Mouse (Mus musculus) heart, adult 2 months (tissue): Measurements from ENCODE around the gene Dynlt1c. TPM values are rescaled to one million over a fixed set of nuclear protein-coding genes. Genes with fewer than 3 reads are reported as not detected.
"Not testable (repeated sequence)": the region's sequence is repeated elsewhere in the genome, so short reads cannot be mapped to it uniquely, and the experiment has no call there.

Source experiments
- DNase-seq, 2 experiments: peaks; one replicate each; pipeline ENCODE4 v3.0.0; 2021
- H3K27ac ChIP-seq: fragments of 200-600 bp; 2 replicates; pipeline ENCODE4 v1.8.1; 2022
- H3K27me3 ChIP-seq: fragments of 200-500 bp; 2 replicates; pipeline ENCODE4 v1.6.1; 2012; ENCODE audit warnings: mild to moderate bottlenecking, low read length, inconsistent platforms, mixed read lengths; ENCODE audit not compliant: control insufficient read depth, insufficient read depth
- H3K36me3 ChIP-seq: fragments of 200-500 bp; 2 replicates; pipeline ENCODE4 v1.6.1; 2012; ENCODE audit warnings: low read length, inconsistent platforms; ENCODE audit not compliant: control insufficient read depth, insufficient read depth
- H3K4me1 ChIP-seq: fragments of 200-500 bp; 2 replicates; pipeline ENCODE4 v1.6.1; 2011; ENCODE audit warnings: low read length; ENCODE audit not compliant: control insufficient read depth, insufficient read depth
- H3K4me3 ChIP-seq: fragments of 200-600 bp; 2 replicates; pipeline ENCODE4 v1.8.1; 2022
- H3K79me2 ChIP-seq: fragments of 200-500 bp; replicated peaks from 2 replicates; pipeline ENCODE4 v1.6.1; 2012; ENCODE audit warnings: mild to moderate bottlenecking, inconsistent platforms, low read length, moderate library complexity, mixed read lengths; ENCODE audit not compliant: control insufficient read depth, insufficient read depth
- H3K9ac ChIP-seq: fragments of 200-500 bp; 2 replicates; pipeline ENCODE4 v1.6.1; 2012; ENCODE audit warnings: low read depth, mild to moderate bottlenecking, control low read depth, inconsistent platforms, low read length, mixed read lengths
- POLR2A ChIP-seq: fragments of 200-500 bp; IDR thresholded peaks from 2 replicates; pipeline ENCODE4 v1.6.1; 2011; ENCODE audit warnings: mild to moderate bottlenecking, low read depth, low read length, control low read depth; ENCODE audit not compliant: insufficient read depth
- WGBS: fragments of 180-500 bp; shearing (Covaris S2); methylation state at CpG from one replicate; pipeline ENCODE4 v1.1.7; 2018; 5-methylcytosine and 5-hydroxymethylcytosine counted together
- intact Hi-C: fragments of 180-260 bp; cut with DNase I; formaldehyde crosslinking; loops from one replicate; pipeline ENCODE4 v1.15.1; 2025
- polyA plus RNA-seq: library from polyadenylated mRNA; depleted of rRNA; stranded (reverse); fragments of >200 nt; gene quantifications from 2 replicates; pipeline ENCODE4 v1.2.3, GENCODE M21; 2012; rRNA removed
- total RNA-seq, 2 experiments: library from RNA; stranded (reverse); gene quantifications; 2 replicates each; pipeline ENCODE4 v1.2.3; 2021

The Dynlt1c gene
- total and polyA plus RNA-seq, 3 experiments = 1.7 to 7.4 (median 4.1) TPM

DNA sequence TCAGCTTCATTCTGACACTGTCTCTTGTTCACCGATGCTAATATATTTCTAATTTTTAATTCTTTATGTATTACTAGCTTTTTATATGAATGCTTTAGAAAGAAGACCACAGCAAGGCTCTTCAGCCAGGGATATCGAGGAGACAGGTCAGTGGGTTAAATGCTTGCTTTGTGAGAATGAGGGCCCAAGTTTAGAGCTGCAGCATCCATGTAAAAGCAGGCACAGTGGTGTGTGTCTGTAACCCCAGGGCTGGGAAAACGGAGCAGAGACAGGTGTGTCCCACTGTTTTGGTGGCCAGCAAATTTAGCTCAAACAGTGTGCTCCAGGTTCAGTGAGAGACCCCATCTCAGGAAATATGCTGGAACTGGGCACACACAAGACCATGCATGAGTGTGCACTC, 46.0 kb downstream of the Dynlt1c start:
- H3K79me2 ChIP-seq, H3K4me1 ChIP-seq, H3K36me3 ChIP-seq, DNase-seq, H3K27ac ChIP-seq, H3K9ac ChIP-seq, H3K27me3 ChIP-seq, H3K4me3 ChIP-seq, intact Hi-C loops: not testable (repeated sequence)
- WGBS = 96% methylated on average over 3 of the region's 3 CpGs

DNA sequence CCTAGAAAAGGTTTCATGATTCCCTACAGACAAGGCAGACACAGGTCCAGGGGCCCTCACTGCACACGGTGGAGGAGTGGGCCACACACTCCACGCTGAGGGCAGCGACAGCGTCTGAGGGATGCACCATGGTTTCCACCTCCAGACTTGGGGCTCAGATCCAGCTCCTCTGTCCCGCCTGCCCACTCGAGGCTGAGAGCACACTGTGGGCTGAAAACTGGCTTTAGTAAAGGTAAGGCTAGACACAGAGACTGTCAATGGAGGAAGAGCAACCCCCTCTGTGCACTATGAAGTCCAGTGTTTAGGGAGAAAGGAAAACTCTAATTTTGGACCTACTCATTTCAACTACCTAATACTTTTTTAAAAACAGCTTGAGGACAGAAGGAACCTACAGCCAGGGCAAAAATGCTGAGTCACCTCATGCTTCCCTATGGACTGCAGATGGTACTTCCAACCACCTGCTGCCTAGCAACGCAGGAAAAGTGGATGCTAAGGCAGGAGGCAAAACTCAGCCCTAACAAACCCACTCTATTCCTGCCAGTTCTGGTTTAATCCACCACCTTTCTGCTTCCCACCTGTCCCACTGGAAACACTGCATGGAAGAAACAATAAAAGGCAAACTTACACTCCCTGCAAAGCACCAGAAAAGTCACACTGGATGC, 49.6 kb downstream of the Dynlt1c start:
- H3K27me3 ChIP-seq, H3K79me2 ChIP-seq, H3K9ac ChIP-seq, DNase-seq, H3K4me3 ChIP-seq, H3K4me1 ChIP-seq, H3K36me3 ChIP-seq, intact Hi-C loops, H3K27ac ChIP-seq: not testable (repeated sequence)
- WGBS = 87% methylated on average over 7 of the region's 7 CpGs

GRCm38 (mm10) chr17:6653341-6653946, 52.0 kb downstream of the Dynlt1c start:
- 88% methylated on average over 4 of the region's 5 CpGs for WGBS
- H3K79me2 ChIP-seq, DNase-seq, intact Hi-C loops, H3K9ac ChIP-seq, H3K27ac ChIP-seq, H3K4me1 ChIP-seq, H3K36me3 ChIP-seq, H3K27me3 ChIP-seq, H3K4me3 ChIP-seq: not testable (repeated sequence)

DNA sequence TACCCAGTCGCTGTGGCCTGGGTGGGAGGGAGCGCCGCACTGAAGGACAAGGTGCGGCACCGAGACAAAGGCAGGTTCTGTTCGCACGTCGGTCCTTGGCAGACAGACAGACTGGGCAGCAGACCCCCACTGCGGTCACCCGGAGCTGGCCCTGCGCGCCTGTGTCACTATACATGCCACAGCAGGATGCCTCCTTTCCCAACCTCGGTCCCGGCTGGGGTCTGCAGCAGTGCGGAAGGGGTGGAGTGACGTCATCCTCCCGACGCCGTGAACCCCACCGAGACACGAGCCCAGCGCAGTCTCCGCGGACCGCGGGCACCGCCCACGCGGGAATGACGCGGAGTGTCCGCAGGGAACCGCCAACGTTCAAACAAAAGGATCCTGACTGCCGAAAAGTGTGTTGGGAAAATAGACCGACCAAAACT, 53.6 kb downstream of the Dynlt1c start:
- intact Hi-C loops, H3K27me3 ChIP-seq: not testable (repeated sequence)

GRCm38 (mm10) chr17:6655567-6656281, 54.3 kb downstream of the Dynlt1c start, which contains the start of gene Dynlt1f:
Dynlt1f (minus strand) TSS chr17:6655900.
- Histone ChIP-seq H3K9ac (peak within 1 kb of the TSS; percentile 59), H3K4me3 (peak within 1 kb of the TSS; percentile 56), H3K27ac (peak within 1 kb of the TSS; percentile 64)
- intact Hi-C loops, H3K27me3 ChIP-seq, H3K4me1 ChIP-seq, H3K79me2 ChIP-seq, H3K36me3 ChIP-seq: not testable (repeated sequence)
- peak; percentile 34; the same call in 1 of the 2 replicates for TF ChIP-seq POLR2A
- WGBS = 2% methylated on average over 26 of the region's 33 CpGs
- DNase-seq = peak; percentile 80 to 85

More for the DNA sequence above, 53.6 kb downstream of the Dynlt1c start:
- H3K4me1 ChIP-seq, H3K79me2 ChIP-seq, H3K36me3 ChIP-seq: not testable (repeated sequence)
- 0% methylated on average over 36 of the region's 36 CpGs for WGBS
- DNase-seq = peak; percentile 76 to 79
- H3K4me3 ChIP-seq = peak overlapping the region; percentile 56
- peak overlapping the region; percentile 64 for H3K27ac ChIP-seq
- H3K9ac ChIP-seq = peak overlapping the region; percentile 59

- H3K27me3 ChIP-seq, H3K4me1 ChIP-seq, H3K79me2 ChIP-seq, H3K27ac ChIP-seq, H3K36me3 ChIP-seq, H3K9ac ChIP-seq, H3K4me3 ChIP-seq, intact Hi-C loops, DNase-seq: not testable (repeated sequence)
- 85% methylated on average over 1 of the region's 3 CpGs for WGBS
Measured at GRCm38 (mm10) chr17:6656471-6656870, 55.0 kb downstream of the Dynlt1c start.

DNA sequence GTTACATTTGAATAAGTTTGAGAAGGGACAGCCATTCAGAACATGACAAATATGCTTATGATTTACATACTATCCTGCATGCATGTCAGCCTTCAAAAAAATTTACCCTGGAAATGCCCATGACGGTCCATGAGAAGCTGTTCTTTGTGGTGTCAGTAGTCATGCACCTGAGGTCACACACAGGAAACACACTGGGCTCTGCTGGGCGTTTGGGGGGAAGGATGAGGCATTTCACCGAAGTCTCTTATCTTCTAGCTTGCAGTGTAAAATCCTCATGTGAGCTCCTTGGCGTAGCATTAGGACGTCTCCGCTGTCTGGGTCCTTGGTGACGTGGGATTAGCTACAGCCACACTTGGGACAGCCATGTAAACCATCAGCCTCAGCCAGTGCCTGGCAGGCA, 57.3 kb downstream of the Dynlt1c start, which contains the start of gene Sytl3:
Gene Sytl3, plus strand, starts transcription at position 293 of the 400 bp plus-strand sequence.
- H3K27ac ChIP-seq, intact Hi-C loops, H3K4me3 ChIP-seq, H3K36me3 ChIP-seq, H3K27me3 ChIP-seq, DNase-seq, H3K4me1 ChIP-seq, H3K79me2 ChIP-seq, H3K9ac ChIP-seq: not testable (repeated sequence)
- 61% methylated on average over 6 of the region's 7 CpGs for WGBS

Other genes with a start within 250 kb of the Dynlt1c start
- 10 to 100 TPM; 34.2 to 42.1 TPM for gene Dynlt1b, start 171.6 kb upstream of the Dynlt1c start, total RNA-seq
- gene Dynlt1b, start 171.6 kb upstream of the Dynlt1c start, polyA plus RNA-seq = 113 and 143 TPM in 2 replicates
- 10 to 100 TPM; 37.0 to 46.9 TPM for gene Dynlt1f, start 54.2 kb downstream of the Dynlt1c start, total RNA-seq
- 22.0 and 30.1 TPM in 2 replicates for gene Dynlt1f, start 54.2 kb downstream of the Dynlt1c start, polyA plus RNA-seq
- under 1 TPM; 0.16 to 0.34 TPM for gene Sytl3, start 57.4 kb downstream of the Dynlt1c start, total RNA-seq
- gene Sytl3, start 57.4 kb downstream of the Dynlt1c start, polyA plus RNA-seq = 0.12 and 0.23 TPM in 2 replicates
- gene Ezr, start 181.1 kb downstream of the Dynlt1c start, total RNA-seq = 10 to 100 TPM; 33.4 to 35.7 TPM
- gene Ezr, start 181.1 kb downstream of the Dynlt1c start, polyA plus RNA-seq = 24.2 TPM in 2 replicates